Mouse (Mus musculus): ENCODE results near the gene Tmprss11c.
A peak's percentile ranks its signal among the peaks of the same experiment; 100 is the strongest.
"Not testable (repeated sequence)": the region's sequence is repeated elsewhere in the genome, so short reads cannot be mapped to it uniquely, and the experiment has no call there.

Tmprss11c gene

DNA sequence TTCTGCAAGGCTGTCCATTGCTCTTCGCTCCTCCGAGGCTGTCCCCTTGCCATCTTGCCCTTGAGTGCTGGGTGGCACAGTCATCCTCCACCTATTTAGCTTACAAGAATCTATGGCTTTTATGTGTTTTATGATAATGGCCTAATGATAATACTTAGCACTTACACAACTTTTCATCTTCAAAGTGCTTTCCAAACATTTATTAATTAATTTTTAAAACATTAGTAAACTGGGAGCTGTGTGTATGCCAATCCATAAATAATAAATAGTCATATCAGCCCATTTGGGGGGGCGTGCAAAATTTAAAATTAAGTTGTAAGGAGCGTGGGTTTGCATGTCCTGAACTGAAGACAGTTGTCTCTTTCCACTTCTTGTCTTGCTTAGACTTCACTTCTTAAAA, at the start of gene Tmprss11c:
Gene Tmprss11c (minus strand): TSS at position 101 of the 400 bp plus-strand sequence.
- no peak for DNase-seq (ENCODE audit: low spot score in 2 of 2)

DNA sequence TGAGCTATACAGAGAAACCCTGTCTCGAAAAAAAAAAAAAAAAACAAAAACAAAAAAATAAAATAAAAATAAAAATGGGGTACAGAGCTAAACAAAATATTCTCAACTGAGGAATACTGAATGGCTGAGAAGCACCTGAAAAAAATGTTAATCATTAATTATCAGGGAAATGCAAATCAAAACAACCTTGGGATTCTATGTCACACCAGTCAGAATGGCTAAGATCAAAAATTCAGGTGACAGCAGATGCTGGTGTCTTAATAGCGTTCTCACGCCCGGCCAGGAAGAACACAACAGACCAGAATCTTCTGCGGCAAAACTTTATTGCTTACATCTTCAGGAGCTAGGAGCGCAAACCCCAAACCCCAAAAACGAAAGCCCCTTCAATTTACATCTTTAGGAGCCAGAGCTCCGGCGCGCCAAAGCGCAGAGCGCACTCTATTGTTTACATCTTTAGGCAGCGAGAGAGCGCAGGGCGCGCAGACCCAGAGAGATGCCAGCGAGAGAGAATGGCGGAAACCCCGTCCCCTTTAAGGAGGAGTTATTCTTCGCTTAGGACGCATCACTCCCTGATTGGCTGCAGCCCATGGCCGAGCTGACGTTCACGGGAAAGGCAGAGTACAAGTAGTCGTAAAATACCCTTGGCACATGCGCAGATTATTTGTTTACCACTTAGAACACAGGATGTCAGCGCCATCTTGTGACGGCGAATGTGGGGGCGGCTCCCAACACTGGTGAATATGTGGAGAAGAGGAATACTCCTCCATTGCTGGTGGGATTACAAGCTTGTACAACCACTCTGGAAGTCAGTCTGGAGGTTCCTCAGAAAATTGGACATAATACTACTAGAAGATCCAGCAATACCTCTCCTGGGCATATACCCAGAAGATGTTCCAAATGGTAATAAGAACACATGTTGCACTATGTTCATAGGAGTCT, 29.2 kb upstream of the Tmprss11c start:
- not testable (repeated sequence) for DNase-seq (ENCODE audit: low spot score in 2 of 2)

DNA sequence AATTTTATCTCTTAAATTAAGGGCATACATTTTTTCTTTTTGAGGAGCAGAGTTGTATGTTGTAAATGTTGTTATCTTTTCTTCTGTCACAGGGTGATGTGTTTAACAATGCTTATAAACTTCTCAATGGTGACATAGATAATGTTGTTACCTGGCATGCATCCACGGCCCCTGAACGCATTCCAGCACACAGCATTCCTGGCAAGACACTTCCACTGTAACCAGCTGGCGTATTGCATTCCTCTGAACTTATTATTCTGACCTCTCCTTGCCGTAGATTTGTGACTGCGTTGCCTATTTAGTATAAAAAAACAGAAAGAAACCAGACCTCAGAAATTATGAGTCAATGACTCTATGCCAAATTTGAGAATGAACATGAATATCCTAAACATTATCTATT, 17.0 kb upstream of the Tmprss11c start:
- no peak for DNase-seq (ENCODE audit: low spot score in 2 of 2)

DNA sequence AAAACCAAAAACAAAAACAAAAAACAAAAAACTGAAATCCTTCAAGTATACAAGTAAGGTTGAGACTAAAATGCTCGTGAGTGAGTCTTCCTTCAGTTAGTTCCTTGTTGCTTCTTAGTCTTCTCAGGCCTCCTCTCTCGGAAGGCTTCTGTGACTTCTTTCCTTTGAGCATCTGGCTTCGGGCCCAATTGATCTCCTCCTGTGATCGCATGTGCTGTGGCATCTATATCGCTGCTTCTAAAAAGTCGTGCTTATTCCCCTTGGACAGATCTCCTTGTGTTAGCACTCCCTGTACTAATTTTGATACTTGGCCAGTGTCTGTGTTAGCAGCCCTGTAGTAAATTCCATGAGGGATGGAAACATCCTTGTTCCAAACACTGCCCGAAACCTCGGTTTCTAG, 14.8 kb upstream of the Tmprss11c start:
- DNase-seq (ENCODE audit: low spot score in 2 of 2): no peak

DNA sequence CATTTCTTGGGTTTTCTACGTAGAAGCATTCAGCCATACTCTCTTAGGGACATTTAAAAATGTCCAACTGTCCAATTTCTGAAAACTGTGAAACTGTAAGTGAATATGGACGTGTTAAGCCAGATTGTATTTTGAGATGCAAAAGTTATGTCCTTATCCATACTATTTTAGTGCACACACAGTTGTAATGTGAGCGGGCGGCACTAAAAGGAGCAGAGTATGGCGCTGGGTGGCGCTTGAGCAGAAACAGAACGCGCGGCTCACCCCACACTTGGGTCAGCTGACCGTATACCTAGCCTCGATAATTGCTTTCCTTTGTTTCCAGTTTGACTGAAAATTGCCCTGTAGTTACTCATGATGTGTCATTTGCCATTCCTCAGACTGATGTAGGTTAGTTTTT, 42.5 kb downstream of the Tmprss11c start:
- peak; percentile 1 to 3 for DNase-seq (ENCODE audit: low spot score in 2 of 2)

DNA sequence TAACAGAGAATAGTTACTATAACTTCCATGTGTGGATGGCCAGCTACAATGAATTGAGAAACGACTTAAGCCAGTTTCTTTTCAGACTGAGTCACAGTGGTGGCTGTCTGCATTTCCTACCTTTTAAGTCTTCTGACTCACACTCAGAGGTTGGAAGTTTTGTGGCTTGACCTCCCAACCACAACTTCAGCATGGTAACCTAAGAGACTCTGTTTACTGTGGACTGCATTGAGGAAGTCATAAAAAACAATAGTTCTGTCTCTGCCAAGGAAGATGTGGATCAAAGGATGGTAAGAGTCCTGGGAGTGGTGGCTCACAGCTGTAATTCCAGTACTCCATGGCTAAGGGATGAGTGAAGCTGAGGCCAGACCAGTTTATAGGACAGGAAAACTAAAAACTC, 44.2 kb downstream of the Tmprss11c start:
- DNase-seq (ENCODE audit: low spot score in 2 of 2): no peak

DNA sequence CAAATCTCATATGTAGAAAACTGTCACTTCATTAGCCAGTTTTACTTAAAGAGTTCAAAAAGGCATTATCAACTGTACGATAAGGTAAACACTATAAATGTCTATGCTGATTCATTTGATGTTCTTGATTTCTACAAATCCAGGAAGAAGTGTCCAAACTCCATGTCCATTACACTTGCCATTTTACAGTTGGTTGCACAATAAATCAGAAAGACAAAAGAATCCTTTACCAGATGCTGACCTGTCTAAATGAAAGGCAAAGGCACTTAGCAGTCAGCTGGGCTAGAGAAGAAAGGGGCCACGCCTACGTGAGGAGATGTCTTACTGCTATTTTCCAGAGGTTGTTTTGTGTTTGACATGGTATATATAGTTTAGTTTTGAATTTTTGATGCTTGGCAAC, 44.8 kb downstream of the Tmprss11c start:
- DNase-seq (ENCODE audit: low spot score in 2 of 2): no peak

DNA sequence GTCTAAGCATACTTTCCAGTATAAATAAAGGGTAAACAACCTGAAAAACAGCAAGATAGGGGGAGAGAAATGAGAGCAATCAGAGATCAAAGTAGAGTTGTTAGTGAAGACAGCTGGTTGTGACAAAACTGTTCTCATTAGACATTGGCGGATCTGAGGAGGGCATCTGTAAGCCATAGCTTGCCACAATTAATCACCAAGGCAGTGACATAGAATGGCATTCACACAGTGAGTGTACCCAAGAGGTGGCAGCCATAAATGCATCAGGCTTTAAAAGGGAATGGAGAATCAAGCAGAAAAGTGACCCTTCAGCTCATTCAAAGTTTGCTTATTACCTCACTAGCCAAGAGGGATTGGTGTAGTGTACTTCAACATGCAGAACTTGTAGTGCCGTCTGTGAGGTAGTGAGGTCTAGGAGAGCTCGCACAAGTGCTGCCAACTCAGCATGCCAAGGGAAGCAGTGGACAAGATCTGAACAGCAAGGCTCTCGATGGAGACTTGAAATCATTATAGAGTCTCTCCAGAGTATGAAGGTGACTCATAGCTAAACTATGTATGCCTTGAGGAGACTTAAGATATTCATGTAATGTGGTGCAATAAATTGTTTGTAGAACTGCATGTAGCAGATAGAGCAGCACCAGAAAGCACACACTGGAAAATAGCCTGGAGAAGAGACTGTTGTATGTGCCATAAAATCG, 61.8 kb downstream of the Tmprss11c start:
- DNase-seq (ENCODE audit: low spot score in 2 of 2): no peak

DNA sequence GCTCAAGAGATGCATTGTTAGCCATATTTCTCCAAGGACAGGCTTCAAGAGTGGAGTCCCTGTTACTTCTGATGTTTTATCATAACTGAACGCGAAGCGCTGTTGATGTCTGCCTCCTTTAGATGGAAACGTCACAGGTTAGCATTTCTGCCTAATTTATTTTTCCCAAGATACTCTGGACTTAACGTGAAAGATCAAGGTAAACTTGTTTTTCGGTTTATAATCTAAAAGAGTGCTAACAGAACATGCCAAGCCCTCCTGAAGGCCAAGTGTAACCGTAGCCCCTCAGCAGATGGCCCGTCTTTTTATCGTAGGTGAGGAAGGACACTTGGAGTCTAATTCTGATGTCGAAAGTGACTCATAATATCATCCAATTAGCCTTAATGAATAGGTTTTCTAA, 91.3 kb downstream of the Tmprss11c start, which contains the start of gene Gnrhr:
Gene Gnrhr (minus strand): TSS at position 101 of the 400 bp plus-strand sequence.
- no peak for DNase-seq (ENCODE audit: low spot score in 2 of 2)

DNA sequence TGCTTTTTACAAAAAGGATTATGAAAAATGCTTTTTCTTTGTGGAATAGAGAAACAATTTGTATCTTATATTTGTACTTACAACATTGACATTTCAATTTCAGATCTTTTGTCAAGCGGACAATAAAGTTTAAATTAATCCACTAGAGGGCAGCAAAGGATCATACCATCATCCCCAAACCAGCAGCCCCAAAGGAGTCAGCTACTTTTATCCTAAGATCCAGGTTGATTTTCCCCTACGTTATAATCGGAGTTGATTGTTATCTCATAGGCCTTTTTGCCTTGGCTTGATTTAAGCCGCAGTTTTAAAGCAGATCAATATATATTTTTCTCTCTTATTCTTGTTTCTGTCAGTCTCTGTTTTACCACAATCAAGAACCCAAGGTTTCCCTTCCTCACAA, 97.8 kb downstream of the Tmprss11c start:
- no peak for DNase-seq (ENCODE audit: low spot score in 2 of 2)

DNA sequence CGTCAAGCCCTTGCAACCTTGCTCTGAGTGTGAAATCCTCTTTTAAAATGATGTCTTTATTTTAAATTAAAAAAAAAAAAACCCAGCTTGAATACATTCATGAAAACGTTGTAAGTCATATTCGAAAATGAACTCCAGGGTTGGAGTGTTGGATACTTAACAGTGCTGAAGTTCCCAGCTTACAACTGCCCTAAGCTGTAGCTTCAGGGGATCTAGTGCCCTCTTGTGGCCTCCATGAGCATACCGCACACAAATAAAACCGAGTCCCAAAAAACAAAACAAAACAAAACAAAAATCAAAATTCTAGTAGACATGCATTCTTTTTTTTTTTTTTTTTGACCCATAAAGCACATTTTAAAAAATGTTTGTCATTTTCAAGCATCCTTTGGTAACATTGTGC, 98.3 kb downstream of the Tmprss11c start:
- DNase-seq (ENCODE audit: low spot score in 2 of 2): no peak

DNA sequence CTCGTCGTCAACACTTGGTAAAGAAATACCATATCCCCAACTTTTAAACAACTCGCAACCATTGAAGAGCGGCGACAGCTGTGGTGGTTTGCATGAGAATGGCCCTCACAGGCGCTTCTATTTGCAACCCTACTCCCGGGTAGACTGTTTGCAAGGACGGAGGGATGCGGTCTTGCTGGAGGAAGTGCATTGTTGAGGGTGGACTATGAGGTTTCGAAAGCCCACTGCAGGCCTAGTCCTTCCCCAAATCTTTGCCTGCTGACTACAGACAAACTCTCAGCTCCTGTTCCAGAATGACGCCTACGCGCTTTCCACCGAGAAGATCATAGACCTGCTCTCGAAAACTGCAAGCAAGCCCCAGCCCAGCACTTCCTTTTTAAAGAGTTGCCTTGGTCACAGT, 98.8 kb downstream of the Tmprss11c start:
- no peak for DNase-seq (ENCODE audit: low spot score in 2 of 2)

DNA sequence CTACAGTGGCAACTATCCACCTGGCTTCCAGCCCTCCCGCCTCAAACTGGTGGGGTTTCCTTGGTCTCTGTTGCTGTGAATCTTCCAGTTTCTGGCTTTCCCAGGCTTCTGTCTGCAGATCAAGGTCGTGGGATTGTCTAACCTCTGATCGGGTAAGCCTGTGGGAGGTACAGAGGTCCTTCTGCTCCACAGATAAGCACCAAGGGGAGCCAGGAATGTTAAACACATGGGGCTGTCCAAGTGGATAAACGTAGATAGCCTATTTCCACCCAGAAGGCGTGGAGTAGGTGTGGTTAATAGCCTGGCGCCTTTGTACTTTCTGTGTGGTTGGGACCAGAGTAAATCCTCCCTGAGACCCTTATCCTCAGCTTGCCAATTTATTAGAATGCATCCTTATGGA, 101.7 kb downstream of the Tmprss11c start:
- no peak for DNase-seq (ENCODE audit: low spot score in 2 of 2)
